Mouse (Mus musculus): ENCODE data around the gene Glp2r.

Gene Glp2r

DNA sequence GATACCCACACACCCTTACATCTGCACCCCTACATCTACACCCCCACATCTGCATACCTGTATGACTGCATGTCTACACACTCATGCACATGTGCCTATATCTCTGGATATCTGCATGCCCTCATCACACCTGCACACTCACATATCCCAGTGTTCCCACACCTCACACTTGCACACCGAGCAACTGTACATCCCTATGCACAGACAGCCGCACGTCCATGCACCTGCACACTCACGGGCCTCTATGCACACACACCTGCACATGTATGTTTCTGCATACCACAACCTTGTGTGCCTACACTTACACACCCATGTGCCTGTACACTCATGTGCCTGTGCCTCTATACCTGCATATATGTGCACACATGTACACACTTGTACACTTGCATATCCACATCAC, 107.5 kb downstream of the Glp2r start:
- no peak for DNase-seq (ENCODE audit: low spot score in 2 of 2)

- no peak for DNase-seq (ENCODE audit: low spot score in 2 of 2)
Measured at GRCm38 (mm10) chr11:67661465-67661864, 109.5 kb downstream of the Glp2r start.

DNA sequence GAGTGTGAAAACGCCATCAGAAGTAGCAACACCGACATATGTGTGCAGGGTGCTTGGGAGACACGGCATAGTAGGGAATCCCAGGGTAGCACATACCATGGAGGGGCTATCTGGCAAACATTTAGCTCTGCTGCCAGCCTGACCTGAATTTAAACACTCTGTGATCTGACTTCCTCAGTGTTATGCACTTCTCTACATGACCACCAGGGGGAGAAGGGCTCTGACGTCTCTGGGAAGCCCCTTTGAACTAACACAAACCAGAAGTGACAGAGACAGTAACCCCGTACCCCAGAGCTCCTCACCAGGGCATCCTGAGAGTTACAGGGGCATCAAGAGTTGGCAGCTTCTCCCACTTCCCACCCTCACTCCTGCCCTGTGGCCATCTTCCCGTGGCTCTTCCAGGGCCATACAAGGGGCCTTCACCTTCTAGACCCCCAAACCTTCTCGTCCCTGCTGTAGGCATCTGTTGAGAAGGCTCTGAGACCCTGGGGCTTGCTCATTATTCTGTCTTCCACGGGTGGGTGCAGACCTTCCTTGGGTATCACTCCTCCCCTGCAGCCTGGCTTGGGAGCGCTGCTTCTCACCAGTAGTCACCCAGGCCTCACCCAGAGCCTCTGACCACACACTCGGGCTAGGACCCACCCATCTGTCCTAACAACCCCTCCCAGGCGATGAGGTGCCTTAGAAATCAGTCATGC, 113.1 kb downstream of the Glp2r start:
- DNase-seq (ENCODE audit: low spot score in 2 of 2): no peak

- DNase-seq (ENCODE audit: low spot score in 2 of 2): no peak
Measured at GRCm38 (mm10) chr11:67656811-67657210, 114.1 kb downstream of the Glp2r start.

DNA sequence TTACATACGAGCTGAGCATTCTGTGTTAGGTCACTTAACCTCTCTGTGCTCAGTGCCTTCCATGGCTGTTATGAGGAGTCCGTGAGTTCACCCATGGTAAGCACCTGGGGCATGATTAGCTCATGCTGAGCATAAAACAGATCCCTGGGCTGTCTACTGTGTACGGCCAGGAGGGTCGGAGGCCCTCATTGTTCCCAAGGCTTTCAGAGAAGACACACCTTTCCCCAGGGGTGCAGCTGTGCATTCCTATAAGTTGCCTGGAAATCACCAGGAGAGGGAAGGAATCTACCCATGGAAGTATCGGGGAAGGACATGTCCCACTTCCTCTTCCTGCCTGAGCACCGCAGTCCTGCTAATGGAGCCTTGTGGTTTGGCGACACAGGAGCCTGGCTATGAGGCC, 114.6 kb downstream of the Glp2r start:
- no peak for DNase-seq (ENCODE audit: low spot score in 2 of 2)

DNA sequence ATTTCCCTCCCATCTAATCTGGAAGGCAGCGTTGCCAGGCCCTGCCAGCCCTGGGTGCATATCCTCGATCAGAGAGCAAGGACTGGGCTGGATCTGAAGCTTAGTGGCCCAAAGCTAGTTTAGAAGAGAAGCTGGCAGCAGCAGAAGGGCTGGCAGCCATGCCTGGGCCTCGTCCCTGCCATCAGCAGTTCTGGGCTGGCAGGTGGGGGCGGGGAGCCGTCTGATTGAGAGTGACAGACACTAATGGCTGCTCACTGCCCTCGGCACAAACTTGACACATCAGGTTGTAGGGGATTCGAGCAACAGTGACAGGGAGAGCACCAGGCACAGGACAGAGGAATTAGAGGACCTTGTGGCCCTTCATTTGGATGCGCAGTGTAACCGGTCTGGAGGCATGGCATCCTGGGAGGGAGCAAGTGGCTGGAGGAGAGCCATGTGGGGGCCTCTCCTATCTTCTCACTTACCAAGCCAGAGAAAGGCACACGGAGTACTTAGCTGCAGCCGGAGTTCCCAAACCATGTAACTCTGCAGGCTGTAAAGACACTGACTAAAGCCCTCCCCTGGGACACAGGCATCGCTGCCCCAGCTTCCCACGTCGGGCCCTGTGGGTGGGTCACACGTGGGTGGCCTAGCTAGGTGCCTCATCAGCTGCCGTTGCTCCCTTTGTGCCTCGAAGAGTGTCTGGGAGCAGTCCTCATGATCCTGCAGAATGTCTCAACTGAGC, 115.6 kb downstream of the Glp2r start:
- DNase-seq (ENCODE audit: low spot score in 2 of 2): no peak

DNA sequence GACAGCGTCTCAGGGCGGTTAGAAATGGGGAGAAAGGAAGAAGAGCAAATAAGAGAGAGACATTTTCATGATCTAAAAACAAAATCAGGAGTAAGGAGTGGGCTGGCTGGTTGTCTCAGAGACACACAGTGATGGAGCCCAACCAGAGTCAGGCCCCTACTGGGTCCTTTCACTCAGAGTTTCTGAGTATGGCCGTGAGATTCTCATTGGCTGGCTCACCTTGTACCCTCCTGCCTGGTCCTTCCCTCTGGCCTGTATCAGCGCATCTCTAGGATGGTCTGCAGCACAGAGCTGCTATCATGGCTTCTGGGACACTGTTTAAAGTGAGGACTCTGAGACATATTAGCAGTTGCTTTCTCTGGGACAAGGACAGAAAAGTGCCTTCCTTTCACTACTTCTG, 116.4 kb downstream of the Glp2r start:
- DNase-seq (ENCODE audit: low spot score in 2 of 2): no peak

DNA sequence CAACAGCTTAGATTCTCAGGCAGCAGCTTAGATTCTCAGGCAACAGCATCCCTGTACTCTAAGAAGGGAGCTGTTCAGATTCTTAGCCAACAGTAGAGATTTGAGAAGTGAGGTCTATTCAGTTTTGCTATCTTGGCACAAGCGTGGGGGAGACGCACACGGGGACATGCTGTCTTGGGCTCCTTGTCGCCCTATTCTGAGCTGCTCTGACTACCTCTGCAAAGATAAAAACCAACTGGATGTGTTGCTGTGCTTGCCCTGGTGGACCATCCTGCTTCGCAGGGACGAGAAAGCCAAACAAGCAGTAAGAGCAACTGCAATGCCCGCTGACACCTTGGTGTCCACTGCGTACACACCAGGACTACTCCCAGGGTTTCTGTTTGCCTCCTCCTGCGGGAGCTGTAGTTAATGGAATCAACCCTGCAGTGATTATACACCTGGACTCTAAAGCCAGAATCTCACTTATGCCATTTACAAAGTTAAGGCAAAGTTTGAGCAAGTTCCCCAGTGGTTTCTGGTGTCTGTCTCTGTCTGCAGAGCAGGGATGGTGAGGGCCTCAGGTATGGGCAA, 117.3 kb downstream of the Glp2r start:
- no peak for DNase-seq (ENCODE audit: low spot score in 2 of 2)

DNA sequence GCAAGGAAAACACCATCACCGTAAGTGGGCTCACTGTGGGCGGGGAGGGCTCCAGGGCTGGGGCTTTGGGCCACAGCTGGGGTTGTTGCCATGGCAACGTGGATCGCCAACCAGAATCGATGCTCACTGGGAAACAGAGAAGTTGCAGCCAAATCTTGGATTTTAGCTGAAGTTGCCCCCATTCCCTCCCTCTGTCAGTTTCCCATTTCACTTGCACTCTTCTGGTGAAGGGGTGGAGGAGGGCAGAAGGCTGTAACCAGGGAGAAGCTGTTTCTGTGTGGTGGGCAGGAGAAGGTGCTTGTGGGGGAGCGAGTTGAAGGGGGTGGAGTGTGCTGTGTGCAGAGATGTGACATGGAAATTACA, 118.1 kb downstream of the Glp2r start:
- DNase-seq (ENCODE audit: low spot score in 2 of 2): no peak

DNA sequence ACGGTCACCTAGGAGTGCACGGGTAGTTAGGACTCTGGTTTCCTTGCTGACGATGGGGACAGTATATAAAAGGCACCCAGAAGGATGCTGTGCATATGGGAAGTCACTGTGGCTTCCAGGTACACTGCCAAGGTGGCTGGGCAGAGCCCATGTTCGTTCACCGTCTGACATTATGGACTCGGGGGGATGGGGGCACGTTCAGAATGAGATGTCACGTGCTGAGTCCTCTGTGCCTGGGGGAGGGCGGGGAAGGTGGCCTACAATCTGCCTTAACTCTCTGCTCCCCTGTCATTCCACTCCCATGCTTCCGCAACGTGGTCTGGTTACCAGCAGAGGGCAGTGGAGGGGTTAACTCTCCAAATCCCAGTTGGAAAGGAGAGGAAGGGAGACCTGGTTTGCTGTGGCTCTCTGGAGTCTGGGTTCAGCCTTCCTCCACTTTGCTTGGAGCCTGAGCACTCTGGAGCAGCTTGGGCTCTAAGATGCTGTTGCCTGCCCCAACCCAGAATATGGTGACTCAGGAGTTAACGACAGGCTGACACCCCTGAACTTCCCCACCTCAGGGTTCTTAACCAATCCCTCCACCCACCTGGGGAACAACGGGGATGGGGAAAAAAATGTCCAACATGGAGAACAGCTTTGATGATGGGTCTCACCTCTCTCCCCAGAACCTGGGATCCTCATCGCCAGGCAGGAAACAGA, 118.6 kb downstream of the Glp2r start:
- no peak for DNase-seq (ENCODE audit: low spot score in 2 of 2)

GRCm38 (mm10) chr11:67651731-67652130, 119.2 kb downstream of the Glp2r start:
- no peak for DNase-seq (ENCODE audit: low spot score in 2 of 2)

DNA sequence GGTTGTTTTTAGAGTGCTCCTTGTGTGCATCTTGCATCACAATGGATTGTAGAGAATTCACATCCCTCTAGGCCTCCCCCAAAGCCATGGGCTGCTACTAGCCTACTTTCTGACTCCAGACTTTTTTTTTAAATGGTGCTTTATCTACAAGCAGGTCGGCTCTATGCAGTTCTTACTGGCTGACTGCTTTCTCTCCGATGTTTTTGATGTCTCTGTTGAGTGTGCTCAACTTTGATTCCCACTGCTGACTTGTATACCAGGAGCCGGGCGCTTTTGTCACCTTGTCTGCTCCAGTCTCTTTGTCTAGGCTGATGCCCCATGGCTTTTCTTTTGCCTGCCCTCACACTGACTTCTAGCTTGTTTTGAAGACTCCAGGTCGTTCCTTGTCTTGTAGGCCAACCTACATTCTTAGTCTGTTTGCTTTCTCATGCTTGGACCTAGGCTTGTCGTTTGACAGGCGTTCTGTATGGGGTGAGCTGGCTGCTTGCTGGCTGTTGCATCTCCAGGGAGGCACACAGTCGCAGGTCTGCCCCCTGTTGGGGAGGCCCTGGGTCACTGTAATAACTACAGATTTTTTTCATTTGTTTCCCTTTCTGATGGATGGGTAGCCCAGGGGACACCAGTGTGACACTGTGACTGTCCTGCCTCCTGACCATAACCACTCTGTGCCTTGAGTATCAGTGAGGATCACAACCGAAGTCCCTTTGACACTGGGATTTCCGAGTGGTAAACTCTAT, 120.8 kb downstream of the Glp2r start:
- DNase-seq (ENCODE audit: low spot score in 2 of 2): no peak

DNA sequence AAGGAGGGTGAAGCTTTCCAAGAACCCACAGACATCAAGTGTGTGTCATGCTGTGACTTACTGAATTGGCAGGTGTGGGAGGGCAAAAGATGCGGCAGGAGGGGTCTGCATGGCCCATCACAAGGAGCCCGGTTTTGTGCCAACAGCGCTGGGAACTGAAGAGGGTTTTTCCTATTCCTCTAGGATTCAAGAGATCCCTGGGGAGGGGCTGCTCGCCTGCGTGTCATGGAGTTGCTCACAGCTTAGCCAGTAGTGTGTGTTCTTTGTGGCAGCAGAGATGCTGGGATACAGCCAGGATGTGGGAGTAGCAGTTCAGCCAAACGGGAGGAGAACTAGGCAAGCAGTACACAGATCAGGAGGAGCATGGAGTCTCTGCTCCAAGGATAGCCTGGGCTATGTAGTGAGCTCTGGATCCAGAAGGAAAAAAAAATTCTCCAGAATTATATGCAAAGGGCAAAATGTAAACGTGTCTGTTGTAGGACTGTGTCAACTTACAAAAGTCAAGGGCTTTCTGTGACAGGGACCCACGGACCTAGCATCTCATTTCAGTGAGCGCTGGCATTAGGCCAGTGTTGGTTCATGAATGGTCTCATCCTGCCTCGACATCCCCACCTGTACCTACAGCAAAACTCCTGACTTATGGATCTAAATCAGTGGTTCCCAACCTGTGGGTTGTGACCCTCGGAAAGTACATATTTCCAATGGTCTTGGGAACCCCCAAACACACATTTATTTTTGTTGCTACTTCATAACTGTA, 122.1 kb downstream of the Glp2r start:
- DNase-seq (ENCODE audit: low spot score in 2 of 2): no peak

GRCm38 (mm10) chr11:67647745-67648144, 123.2 kb downstream of the Glp2r start:
- DNase-seq (ENCODE audit: low spot score in 2 of 2): peak; percentile 64 to 79

GRCm38 (mm10) chr11:67644632-67645149, 126.3 kb downstream of the Glp2r start:
- no peak for DNase-seq (ENCODE audit: low spot score in 2 of 2)

GRCm38 (mm10) chr11:67643465-67643864, 127.5 kb downstream of the Glp2r start:
- DNase-seq (ENCODE audit: low spot score in 2 of 2): no peak

DNA sequence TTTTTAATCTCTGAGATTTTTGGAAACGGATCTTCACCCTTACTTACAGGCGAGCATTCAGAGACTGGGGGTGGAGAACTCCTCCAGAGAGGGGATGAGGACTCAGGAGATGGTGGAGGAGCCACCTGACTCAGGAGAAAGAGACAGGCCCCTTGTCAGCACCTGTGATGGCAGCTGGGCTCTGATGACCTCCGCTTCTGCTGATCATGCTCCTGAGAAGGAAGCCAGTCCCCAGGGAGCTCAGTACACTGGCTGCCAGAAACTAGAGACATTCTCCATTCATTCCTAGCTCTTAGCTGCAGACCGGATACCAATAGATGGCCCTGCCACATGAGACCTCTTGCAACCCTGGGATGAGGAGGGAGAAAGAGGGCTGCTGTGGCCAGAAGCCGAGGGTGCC, 128.1 kb downstream of the Glp2r start:
- DNase-seq (ENCODE audit: low spot score in 2 of 2): no peak

DNA sequence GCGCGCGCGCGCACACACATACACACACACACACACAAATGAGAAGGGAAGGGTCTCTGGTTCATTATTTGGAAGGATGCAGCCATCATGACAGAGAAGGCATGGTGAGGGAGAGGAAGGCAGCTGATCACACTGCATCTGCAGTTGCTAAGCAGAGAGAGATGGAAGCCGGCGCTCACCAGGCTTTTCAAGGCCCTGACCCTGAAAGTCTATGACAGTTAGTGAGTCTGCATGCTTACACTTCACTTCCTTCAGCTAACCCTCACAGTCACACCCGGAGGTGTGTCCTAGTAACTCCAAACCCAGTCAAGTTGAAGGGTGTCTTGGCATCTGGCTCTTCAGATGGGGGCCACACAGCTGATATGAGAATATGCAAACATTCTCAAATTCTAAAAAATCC, 128.5 kb downstream of the Glp2r start:
- no peak for DNase-seq (ENCODE audit: low spot score in 2 of 2)

DNA sequence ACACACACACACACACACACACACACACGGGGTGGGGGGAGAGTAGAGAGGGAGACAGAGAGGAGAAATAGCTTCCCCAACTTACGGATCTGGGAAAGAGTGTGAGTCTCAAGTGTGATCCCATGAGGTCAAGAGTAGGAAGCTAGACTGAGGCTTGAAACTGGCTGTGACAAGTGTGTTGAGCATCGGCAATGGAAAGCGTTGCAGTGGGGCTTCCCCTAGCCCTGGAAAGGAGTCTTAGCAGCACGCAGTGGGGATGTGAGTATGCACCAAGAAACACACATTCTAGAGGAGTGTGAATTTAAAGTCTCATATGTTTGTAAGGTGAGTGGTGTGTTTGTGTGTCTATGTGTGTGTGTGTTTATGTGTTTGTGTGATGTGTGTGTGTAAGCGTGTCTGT, 130.7 kb downstream of the Glp2r start:
- no peak for DNase-seq (ENCODE audit: low spot score in 2 of 2)

DNA sequence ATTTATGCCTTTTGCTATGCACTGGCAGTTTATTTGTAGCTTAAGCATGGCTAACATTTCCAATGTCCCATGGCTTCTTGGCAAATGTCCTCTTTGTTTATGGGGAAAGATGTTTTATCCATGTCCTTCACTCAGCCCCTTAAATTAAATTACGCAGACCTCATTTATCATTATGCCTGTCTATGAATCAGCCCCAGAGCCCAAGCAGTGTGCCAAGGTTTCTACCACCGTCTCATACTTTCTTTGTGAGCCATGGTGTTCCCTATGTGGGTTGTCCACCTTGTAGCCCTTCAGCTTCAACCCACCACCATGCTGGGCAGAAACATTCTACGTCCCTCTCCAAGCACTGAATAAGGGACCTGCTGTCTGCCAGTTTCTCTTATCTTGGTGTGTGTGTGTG, 132.6 kb downstream of the Glp2r start:
- DNase-seq (ENCODE audit: low spot score in 2 of 2): no peak
